Mouse (Mus musculus): ENCODE measurements around the gene Col6a5. TPM values are rescaled to one million over a fixed set of nuclear protein-coding genes. Genes with fewer than 3 reads are reported as not detected.

Col6a5 gene
- polyA plus RNA-seq, 1 experiment, result 4.1 TPM

DNA sequence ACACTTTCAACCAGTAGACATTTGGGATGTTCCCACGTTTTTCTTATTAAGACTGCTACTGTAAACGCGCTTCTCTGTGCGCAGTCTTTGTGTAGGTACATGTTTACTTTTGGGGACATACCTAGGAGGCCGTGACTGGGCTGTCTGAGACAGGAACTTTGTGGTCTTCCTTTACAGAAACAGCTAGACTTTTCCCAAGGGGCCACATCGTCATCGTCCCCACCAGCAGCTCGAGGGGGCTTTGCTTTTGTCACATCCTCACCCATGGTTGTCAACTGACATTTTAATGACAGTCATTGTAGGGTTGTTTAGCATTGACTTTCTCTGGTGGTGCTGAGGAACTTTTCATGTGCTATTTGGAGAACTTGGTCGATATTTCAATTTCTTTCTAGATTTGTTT is 129.2 kb downstream of the Col6a5 start:
- no peaks in the 10 kb centered on the region for H3K27me3 ChIP-seq (ENCODE audit: control insufficient read depth, insufficient read depth, low read length)
- no peak for TF ChIP-seq CTCF (IDR thresholded peaks at IDR 0.05; ENCODE audit: control insufficient read depth, insufficient read depth, insufficient replicate concordance, low read depth, low read length)
- no peak for TF ChIP-seq POLR2A (IDR thresholded peaks at IDR 0.05; ENCODE audit: control insufficient read depth, low read depth, low read length)
- H3K4me3 ChIP-seq (ENCODE audit: control insufficient read depth, low read depth, low read length), result no peak overlapping the region
- H3K27ac ChIP-seq (ENCODE audit: control insufficient read depth, insufficient read depth, low read depth, low read length), result no peak overlapping the region
- H3K36me3 ChIP-seq (ENCODE audit: control insufficient read depth, insufficient read depth, low read length), result no peaks in the 10 kb centered on the region
- peaks cover 10% of the 10 kb centered on the region for H3K4me1 ChIP-seq (ENCODE audit: control insufficient read depth, insufficient read depth, low read length)

GRCm38 (mm10) chr9:105827791-105828385 is 132.6 kb downstream of the Col6a5 start, which contains the start of gene Col6a6:
Gene Col6a6, minus strand, starts transcription at chr9:105828160.
- Histone ChIP-seq H3K4me1 (ENCODE audit: control insufficient read depth, insufficient read depth, low read length) (peaks cover under 1% of the 10 kb centered on the region), H3K27me3 (ENCODE audit: control insufficient read depth, insufficient read depth, low read length) (no peaks in the 10 kb centered on the region), H3K27ac (ENCODE audit: control insufficient read depth, insufficient read depth, low read depth, low read length) (no peak within 1 kb of the TSS), H3K36me3 (ENCODE audit: control insufficient read depth, insufficient read depth, low read length) (no peaks in the 10 kb centered on the region), H3K4me3 (ENCODE audit: control insufficient read depth, low read depth, low read length) (no peak within 1 kb of the TSS)
- TF ChIP-seq POLR2A (IDR thresholded peaks at IDR 0.05; ENCODE audit: control insufficient read depth, low read depth, low read length), result no peak
- no peak for TF ChIP-seq CTCF (IDR thresholded peaks at IDR 0.05; ENCODE audit: control insufficient read depth, insufficient read depth, insufficient replicate concordance, low read depth, low read length)

DNA sequence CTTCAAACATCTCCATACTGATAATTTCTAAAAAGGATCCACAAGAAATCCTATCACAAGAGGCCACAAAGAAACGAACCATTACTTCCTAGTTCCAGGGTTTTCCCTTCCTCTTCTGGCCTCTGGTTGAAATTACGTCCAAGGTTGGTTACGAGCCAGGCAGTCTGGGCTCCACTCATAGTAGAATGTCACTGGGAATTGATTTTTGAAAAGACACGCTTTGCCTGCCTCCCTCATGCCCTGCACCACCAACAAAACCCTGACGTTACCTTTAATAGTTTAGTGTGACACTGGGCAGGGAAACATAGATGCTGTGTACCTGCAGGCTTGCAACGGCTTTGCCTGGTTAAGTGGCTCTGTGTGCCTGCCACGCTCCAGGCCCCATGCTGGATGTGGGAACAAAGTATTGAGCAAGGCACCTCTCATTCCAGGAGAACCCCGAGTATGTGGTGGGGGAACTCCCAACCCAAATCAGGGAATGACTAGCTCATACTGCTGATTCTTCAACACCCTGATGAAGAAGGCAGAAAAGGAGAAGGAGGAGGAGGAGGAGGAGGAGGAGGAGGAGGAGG is 133.3 kb downstream of the Col6a5 start:
- no peak overlapping the region for H3K4me3 ChIP-seq (ENCODE audit: control insufficient read depth, low read depth, low read length)
- no peak overlapping the region for H3K27ac ChIP-seq (ENCODE audit: control insufficient read depth, insufficient read depth, low read depth, low read length)
- no peak for TF ChIP-seq POLR2A (IDR thresholded peaks at IDR 0.05; ENCODE audit: control insufficient read depth, low read depth, low read length)
- no peak for TF ChIP-seq CTCF (IDR thresholded peaks at IDR 0.05; ENCODE audit: control insufficient read depth, insufficient read depth, insufficient replicate concordance, low read depth, low read length)
- H3K36me3 ChIP-seq (ENCODE audit: control insufficient read depth, insufficient read depth, low read length), result no peaks in the 10 kb centered on the region
- no peaks in the 10 kb centered on the region for H3K27me3 ChIP-seq (ENCODE audit: control insufficient read depth, insufficient read depth, low read length)
- no peaks in the 10 kb centered on the region; the same call in 1 of the 2 replicates for H3K4me1 ChIP-seq (ENCODE audit: control insufficient read depth, insufficient read depth, low read length)

- Histone ChIP-seq H3K27ac (ENCODE audit: control insufficient read depth, insufficient read depth, low read depth, low read length) (no peak overlapping the region), H3K36me3 (ENCODE audit: control insufficient read depth, insufficient read depth, low read length) (no peaks in the 10 kb centered on the region), H3K4me3 (ENCODE audit: control insufficient read depth, low read depth, low read length) (no peak overlapping the region), H3K27me3 (ENCODE audit: control insufficient read depth, insufficient read depth, low read length) (no peaks in the 10 kb centered on the region), H3K4me1 (ENCODE audit: control insufficient read depth, insufficient read depth, low read length) (peaks cover 7% of the 10 kb centered on the region)
- no peak for TF ChIP-seq POLR2A (IDR thresholded peaks at IDR 0.05; ENCODE audit: control insufficient read depth, low read depth, low read length)
- TF ChIP-seq CTCF (IDR thresholded peaks at IDR 0.05; ENCODE audit: control insufficient read depth, insufficient read depth, insufficient replicate concordance, low read depth, low read length), result no peak
Observed at GRCm38 (mm10) chr9:105820711-105821110, 139.7 kb downstream of the Col6a5 start.

DNA sequence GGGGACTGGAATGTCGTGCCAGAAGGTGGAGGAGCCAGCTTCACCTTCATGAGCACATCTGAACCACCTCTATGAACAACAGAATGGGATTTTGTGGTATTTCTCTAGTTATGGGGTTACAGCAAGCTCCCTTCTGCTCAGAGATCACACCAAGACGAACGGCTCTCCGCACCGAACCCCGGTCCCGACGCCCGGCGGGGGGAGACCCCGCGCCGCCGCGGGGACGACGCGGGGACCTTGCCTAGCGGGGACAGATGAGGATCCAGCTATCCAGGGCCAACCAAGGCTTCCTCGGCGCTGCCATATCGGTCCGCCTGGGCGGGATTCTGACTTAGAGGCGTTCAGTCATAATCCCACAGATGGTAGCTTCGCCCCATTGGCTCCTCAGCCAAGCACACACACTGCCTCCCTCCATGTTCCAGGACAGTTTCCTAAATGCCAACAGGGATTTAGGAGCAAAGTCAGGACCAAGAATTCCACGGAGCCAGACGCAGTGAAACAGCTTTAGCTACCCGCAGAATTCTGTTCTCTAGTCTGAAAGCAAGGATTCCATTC is 141.2 kb downstream of the Col6a5 start:
- no peak overlapping the region for H3K27ac ChIP-seq (ENCODE audit: control insufficient read depth, insufficient read depth, low read depth, low read length)
- TF ChIP-seq CTCF (IDR thresholded peaks at IDR 0.05; ENCODE audit: control insufficient read depth, insufficient read depth, insufficient replicate concordance, low read depth, low read length) (no peak), POLR2A (IDR thresholded peaks at IDR 0.05; ENCODE audit: control insufficient read depth, low read depth, low read length) (no peak)
- no peaks in the 10 kb centered on the region for H3K36me3 ChIP-seq (ENCODE audit: control insufficient read depth, insufficient read depth, low read length)
- H3K4me1 ChIP-seq (ENCODE audit: control insufficient read depth, insufficient read depth, low read length), result peaks cover 7% of the 10 kb centered on the region
- no peaks in the 10 kb centered on the region for H3K27me3 ChIP-seq (ENCODE audit: control insufficient read depth, insufficient read depth, low read length)
- peak overlapping the region; percentile 9; the same call in 1 of the 2 replicates for H3K4me3 ChIP-seq (ENCODE audit: control insufficient read depth, low read depth, low read length)

GRCm38 (mm10) chr9:105814436-105814835 is 146.0 kb downstream of the Col6a5 start:
- H3K27me3 ChIP-seq (ENCODE audit: control insufficient read depth, insufficient read depth, low read length), result no peaks in the 10 kb centered on the region
- TF ChIP-seq POLR2A (IDR thresholded peaks at IDR 0.05; ENCODE audit: control insufficient read depth, low read depth, low read length) (no peak), CTCF (IDR thresholded peaks at IDR 0.05; ENCODE audit: control insufficient read depth, insufficient read depth, insufficient replicate concordance, low read depth, low read length) (no peak)
- peaks cover 7% of the 10 kb centered on the region for H3K4me1 ChIP-seq (ENCODE audit: control insufficient read depth, insufficient read depth, low read length)
- no peak overlapping the region for H3K27ac ChIP-seq (ENCODE audit: control insufficient read depth, insufficient read depth, low read depth, low read length)
- no peaks in the 10 kb centered on the region for H3K36me3 ChIP-seq (ENCODE audit: control insufficient read depth, insufficient read depth, low read length)
- H3K4me3 ChIP-seq (ENCODE audit: control insufficient read depth, low read depth, low read length), result no peak overlapping the region

GRCm38 (mm10) chr9:105811458-105811857 is 149.0 kb downstream of the Col6a5 start:
- no peak overlapping the region for H3K4me3 ChIP-seq (ENCODE audit: control insufficient read depth, low read depth, low read length)
- peaks cover 2% of the 10 kb centered on the region; the same call in 1 of the 2 replicates for H3K4me1 ChIP-seq (ENCODE audit: control insufficient read depth, insufficient read depth, low read length)
- H3K27me3 ChIP-seq (ENCODE audit: control insufficient read depth, insufficient read depth, low read length), result no peaks in the 10 kb centered on the region
- H3K36me3 ChIP-seq (ENCODE audit: control insufficient read depth, insufficient read depth, low read length), result no peaks in the 10 kb centered on the region
- no peak for TF ChIP-seq CTCF (IDR thresholded peaks at IDR 0.05; ENCODE audit: control insufficient read depth, insufficient read depth, insufficient replicate concordance, low read depth, low read length)
- no peak for TF ChIP-seq POLR2A (IDR thresholded peaks at IDR 0.05; ENCODE audit: control insufficient read depth, low read depth, low read length)
- H3K27ac ChIP-seq (ENCODE audit: control insufficient read depth, insufficient read depth, low read depth, low read length), result no peak overlapping the region
